Mouse (Mus musculus): ENCODE results near the gene Hist2h2aa1.

Hist2h2aa1 gene

GRCm38 (mm10) chr3:96257190-96257589 is 11.9 kb downstream of the Hist2h2aa1 start:
- ChIA-PET CTCF (no interaction called here), POLR2A (interaction anchor here in 3 of 4 experiments (0.7 to 12.7 kb wide), 15 partner anchors 8 to 691 kb away, joined by 3 to 151 read pairs (median 6); partner anchors contain the start of genes Hist2h2ac (in 2 of the 3), Hist2h2bb (in 2 of the 3), Hist2h2be (in 2 of the 3) and Hist2h3b (in 2 of the 3))

GRCm38 (mm10) chr3:96260220-96260619 is 14.9 kb downstream of the Hist2h2aa1 start:
- CTCF ChIA-PET: no interaction called here
- POLR2A ChIA-PET: interaction anchor here in 3 of 4 experiments (0.6 to 12.7 kb wide), 18 partner anchors 8 to 169 kb away, joined by 3 to 151 read pairs (median 6); partner anchors contain the start of genes Bola1 (in 2 of the 3), Hist2h2ab (in 2 of the 3), Hist2h2ac (in 2 of the 3) and Hist2h2bb (in 2 of the 3)

DNA sequence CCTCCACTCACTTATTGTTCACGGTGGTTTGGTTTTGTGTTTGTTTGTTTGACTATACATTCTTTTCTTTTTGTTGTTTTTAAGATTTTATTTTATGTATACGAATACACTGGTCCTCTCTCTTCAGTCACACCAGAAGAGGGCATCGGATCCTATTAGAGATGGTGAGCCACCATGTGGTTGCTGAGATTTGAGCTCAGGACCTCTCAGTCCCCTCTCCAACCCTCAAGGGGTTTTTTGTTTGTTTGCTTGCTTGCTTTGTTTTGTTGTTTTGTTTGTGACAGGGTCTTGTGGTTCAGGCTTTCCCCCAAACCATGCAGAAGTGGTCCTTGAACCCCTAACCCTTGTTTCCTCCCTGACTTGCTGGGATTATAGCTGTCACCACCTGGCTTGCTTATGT is 16.3 kb downstream of the Hist2h2aa1 start:
- CTCF ChIA-PET: interaction anchor here (0.5 to 2.9 kb wide), 12 partner anchors 13 to 296 kb away, joined by 3 to 28 read pairs (median 5); no protein-coding TSS in a partner anchor
- POLR2A ChIA-PET: interaction anchor here (0.5 to 3.9 kb wide), 116 partner anchors 7 to 1045 kb away, joined by 3 to 137 read pairs (median 5); partner anchors contain the start of genes Bola1 (in 4 of the 4), Hist2h2aa2 (in 4 of the 4), Hist2h2ab (in 4 of the 4) and Hist2h2ac (in 4 of the 4)

GRCm38 (mm10) chr3:96262216-96262875 is 17.0 kb downstream of the Hist2h2aa1 start:
- ChIA-PET CTCF (interaction anchor here (0.5 to 2.9 kb wide), 20 partner anchors 13 to 297 kb away, joined by 3 to 28 read pairs (median 4); partner anchors contain the start of genes Bola1 (in 1 of the 4) and Hist2h2ab (in 1 of the 4)), POLR2A (interaction anchor here (0.5 to 3.9 kb wide), 153 partner anchors 8 to 1176 kb away, joined by 3 to 137 read pairs (median 4); partner anchors contain the start of genes Bola1 (in 4 of the 4), Hist2h2aa2 (in 4 of the 4), Hist2h2ab (in 4 of the 4) and Hist2h2ac (in 4 of the 4))

DNA sequence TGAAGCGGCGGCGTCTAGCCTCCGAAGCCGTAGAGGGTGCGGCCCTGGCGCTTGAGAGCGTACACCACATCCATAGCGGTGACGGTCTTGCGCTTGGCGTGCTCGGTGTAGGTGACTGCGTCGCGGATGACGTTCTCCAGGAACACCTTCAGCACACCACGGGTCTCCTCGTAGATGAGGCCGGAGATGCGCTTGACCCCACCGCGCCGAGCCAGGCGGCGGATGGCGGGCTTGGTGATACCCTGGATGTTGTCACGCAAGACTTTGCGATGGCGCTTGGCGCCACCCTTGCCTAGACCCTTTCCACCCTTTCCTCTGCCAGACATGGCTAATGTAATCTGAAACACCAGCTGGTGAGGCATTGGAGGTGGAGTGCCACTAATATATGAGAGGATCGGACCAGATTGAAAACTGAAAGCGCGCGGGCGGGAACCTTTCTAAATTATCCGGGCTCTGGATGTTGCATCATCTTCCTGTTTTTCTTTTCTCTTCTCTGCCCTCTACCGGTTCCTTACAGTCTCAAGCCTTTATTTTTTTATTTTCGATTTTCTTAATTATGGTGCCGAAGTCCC is 17.8 kb downstream of the Hist2h2aa1 start, which contains the start of gene Hist2h4:
Hist2h4 (minus strand) TSS at position 333 of the 572 bp plus-strand sequence.
- CTCF ChIA-PET: interaction anchor here (0.6 to 2.9 kb wide), 14 partner anchors 15 to 240 kb away, joined by 3 to 28 read pairs (median 4); partner anchors contain the start of genes Bola1 (in 2 of the 4) and Hist2h2ab (in 2 of the 4)
- POLR2A ChIA-PET: interaction anchor here (0.6 to 3.9 kb wide), 112 partner anchors 9 to 1177 kb away, joined by 3 to 137 read pairs (median 4); partner anchors contain the start of genes Bola1 (in 4 of the 4), Hist2h2aa2 (in 4 of the 4), Hist2h2ab (in 4 of the 4) and Hist2h2ac (in 4 of the 4)

DNA sequence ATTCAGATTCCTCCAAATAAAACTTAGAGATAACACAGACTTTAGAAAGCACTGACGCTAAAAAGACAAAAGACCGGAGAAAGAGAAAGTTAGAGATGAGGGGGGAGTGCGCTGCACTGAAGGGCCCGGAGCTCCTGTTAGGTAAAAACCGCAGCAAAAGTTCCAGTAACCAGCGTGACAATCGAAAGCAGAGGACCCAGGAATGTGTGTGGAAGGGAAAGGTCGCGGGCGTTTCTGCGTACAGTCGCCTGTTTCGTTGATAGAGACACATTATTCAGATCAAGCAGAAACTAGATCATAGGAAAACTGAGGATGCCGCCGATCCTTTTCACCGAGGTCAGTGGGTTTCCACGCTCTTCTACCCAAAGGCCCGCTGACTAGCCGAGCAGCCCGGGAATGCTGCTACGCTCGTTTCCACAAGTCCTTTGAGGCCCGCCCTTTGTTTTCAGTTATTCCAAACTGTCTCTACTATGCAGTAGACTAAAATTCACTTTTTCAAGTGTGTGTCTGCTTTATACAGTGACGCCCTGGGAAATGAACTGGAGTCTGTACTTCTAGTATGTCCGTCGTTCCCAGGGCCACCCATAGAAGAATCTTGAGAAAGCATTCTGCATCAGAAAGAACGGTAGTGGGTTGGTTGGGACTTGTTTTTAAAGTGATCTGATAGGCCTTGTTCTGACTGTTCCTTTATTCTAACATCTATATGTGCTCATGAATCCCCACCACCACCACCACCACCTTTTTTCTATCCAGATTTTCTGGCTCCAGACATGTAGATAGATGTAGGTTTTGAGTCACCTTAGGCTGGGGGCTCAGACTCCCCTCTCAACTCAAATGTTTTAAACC is 18.5 kb downstream of the Hist2h2aa1 start:
- ChIA-PET CTCF (interaction anchor here (0.6 to 2.9 kb wide), 15 partner anchors 14 to 1672 kb away, joined by 3 to 28 read pairs (median 3); partner anchors contain the start of genes Bola1 (in 2 of the 4) and Hist2h2ab (in 2 of the 4)), POLR2A (interaction anchor here (0.6 to 3.9 kb wide), 96 partner anchors 9 to 612 kb away, joined by 3 to 137 read pairs (median 4); partner anchors contain the start of genes Bola1 (in 4 of the 4), Hist2h2aa2 (in 4 of the 4), Hist2h2ab (in 4 of the 4) and Hist2h2ac (in 4 of the 4))

GRCm38 (mm10) chr3:96264404-96264949 is 19.2 kb downstream of the Hist2h2aa1 start:
- CTCF ChIA-PET: interaction anchor here in 3 of 4 experiments (0.6 to 1.0 kb wide), 4 partner anchors 13 to 1673 kb away, joined by 3 read pairs; no protein-coding TSS in a partner anchor
- POLR2A ChIA-PET: interaction anchor here (0.9 to 3.9 kb wide), 26 partner anchors 10 to 276 kb away, joined by 3 to 137 read pairs (median 30); partner anchors contain the start of genes Bola1 (in 4 of the 4), Hist2h2ab (in 4 of the 4), Hist2h2aa1 (in 3 of the 4) and Hist2h2ac (in 3 of the 4)

DNA sequence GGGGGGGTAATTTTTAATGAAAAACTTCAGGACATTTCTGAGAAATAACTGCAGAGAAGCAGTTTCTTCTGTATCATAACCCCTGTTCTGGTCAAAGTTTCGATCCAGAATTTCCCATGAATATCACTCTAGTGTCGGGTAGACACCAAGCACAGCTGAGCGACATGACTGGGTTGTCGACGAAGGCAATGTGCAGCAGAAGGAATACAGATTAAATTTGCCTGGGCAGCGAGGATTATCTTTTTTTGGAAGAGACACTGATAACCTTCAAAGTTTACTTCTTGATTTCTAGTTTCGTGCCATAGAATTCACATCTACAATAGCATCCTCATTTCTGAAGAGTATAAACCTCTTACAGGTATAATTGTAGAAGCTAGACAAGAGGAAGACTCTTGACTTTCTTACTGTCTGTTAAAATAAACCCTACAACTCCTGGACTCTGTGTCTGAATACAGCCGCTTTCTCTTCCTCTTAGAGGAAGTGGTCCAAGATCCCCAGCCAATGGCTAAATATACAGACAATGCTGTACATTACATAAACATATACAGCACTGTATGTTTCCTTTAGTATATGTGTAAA is 20.9 kb downstream of the Hist2h2aa1 start:
- POLR2A ChIA-PET: interaction anchor here in 3 of 4 experiments (0.5 to 5.5 kb wide), 13 partner anchors 12 to 1481 kb away, joined by 3 to 151 read pairs (median 5); partner anchors contain the start of genes Hist2h2ac (in 1 of the 3) and Hist2h2be (in 1 of the 3)

DNA sequence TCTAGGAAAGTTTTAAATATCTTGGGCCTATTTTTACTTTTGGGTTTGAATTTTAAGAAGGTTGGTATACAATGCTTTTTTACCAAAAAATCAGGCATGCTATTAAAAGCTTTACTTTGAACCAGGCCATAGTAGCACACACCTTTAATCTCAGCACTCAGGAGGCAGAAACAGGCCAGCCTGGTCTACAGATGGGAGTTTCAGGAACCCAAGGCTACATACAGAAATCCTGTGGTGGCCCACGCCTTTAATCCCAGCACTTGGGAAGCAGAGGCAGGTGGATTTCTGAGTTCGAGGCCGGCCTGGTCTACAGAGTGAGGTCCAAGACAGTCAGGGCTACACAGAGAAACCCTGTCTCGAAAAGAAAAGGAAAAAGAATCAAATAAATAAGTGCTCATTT is 22.2 kb downstream of the Hist2h2aa1 start:
- POLR2A ChIA-PET: interaction anchor here (0.5 to 5.5 kb wide), 27 partner anchors 9 to 309 kb away, joined by 3 to 196 read pairs (median 22); partner anchors contain the start of genes Bola1 (in 4 of the 4), Hist2h2ab (in 4 of the 4), Hist2h2ac (in 3 of the 4) and Hist2h2be (in 3 of the 4)
- CTCF ChIA-PET: interaction anchor here in 3 of 4 experiments (1.0 to 3.3 kb wide), 4 partner anchors 10 to 201 kb away, joined by 3 to 55 read pairs (median 12); no protein-coding TSS in a partner anchor

More for the DNA sequence above, 20.9 kb downstream of the Hist2h2aa1 start:
- CTCF ChIA-PET: no interaction called here

DNA sequence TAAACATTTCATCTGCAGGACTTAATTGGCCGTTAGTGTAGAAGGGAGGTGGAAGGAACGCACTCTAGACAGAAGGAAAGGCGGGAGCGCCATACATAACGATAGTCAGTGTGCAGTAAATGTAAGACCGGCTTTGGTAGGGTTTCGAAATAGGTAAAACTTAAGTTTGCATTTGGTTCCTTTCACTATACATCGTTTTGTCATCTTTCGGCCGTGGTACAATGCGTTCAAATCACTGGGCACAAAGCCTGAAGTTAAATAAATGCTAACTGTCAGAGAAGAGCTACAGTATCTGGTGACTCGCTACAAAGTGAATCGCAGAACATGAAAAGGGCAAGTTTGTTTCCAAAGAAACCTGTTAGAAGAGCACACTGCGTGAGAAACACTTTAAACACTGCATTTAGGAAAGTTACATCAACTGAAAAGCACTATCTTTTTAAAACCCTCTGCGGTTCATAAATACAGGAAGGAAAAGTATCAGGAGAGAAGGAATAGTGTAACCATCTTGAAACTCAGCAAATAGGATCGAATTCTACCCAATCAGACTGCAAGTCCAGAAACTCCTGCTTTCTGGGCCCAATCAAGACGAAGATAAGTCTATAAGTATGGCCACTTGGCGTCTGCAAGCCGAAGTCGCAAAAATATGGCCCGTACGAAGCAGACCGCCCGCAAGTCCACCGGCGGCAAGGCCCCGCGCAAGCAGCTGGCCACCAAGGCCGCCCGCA is 22.9 kb downstream of the Hist2h2aa1 start, which contains the start of gene Hist2h3b:
Hist2h3b (plus strand) TSS at position 604 of the 725 bp plus-strand sequence.
- CTCF ChIA-PET: interaction anchor here in 3 of 4 experiments (1.0 to 3.3 kb wide), 4 partner anchors 10 to 202 kb away, joined by 3 to 55 read pairs (median 12); no protein-coding TSS in a partner anchor

DNA sequence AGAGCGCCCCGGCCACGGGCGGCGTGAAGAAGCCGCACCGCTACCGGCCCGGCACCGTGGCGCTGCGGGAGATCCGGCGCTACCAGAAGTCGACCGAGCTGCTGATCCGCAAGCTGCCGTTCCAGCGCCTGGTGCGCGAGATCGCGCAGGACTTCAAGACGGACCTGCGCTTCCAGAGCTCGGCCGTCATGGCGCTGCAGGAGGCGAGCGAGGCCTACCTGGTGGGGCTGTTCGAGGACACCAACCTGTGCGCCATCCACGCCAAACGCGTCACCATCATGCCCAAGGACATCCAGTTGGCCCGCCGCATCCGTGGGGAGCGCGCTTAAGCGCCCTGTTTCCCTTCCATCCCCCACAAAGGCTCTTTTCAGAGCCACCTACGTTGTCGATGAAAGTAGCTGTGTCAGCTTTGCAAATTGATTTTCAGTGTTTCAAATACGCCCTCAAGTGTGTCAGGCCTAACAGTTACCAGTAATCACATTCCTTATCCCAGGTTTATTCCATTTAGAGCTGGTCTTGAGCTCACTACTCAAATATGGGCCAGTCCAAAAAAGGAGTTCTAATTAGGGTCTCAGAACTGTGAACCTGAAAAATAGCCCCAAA is 23.6 kb downstream of the Hist2h2aa1 start:
- POLR2A ChIA-PET: interaction anchor here (0.6 to 5.5 kb wide), 191 partner anchors 9 to 1253 kb away, joined by 3 to 196 read pairs (median 5); partner anchors contain the start of genes Bola1 (in 4 of the 4), Hist2h2ab (in 4 of the 4), Hist2h2ac (in 4 of the 4) and Hist2h2be (in 4 of the 4)
- CTCF ChIA-PET: interaction anchor here (0.5 to 3.3 kb wide), 9 partner anchors 9 to 203 kb away, joined by 3 to 55 read pairs (median 6); partner anchors contain the start of genes Bola1 (in 1 of the 4) and Hist2h2ab (in 1 of the 4)

More for the DNA sequence above, 22.9 kb downstream of the Hist2h2aa1 start, which contains the start of gene Hist2h3b:
- POLR2A ChIA-PET: interaction anchor here (0.5 to 5.5 kb wide), 76 partner anchors 9 to 333 kb away, joined by 3 to 196 read pairs (median 8); partner anchors contain the start of genes Bola1 (in 4 of the 4), Hist2h2ab (in 4 of the 4), Hist2h2aa1 (in 3 of the 4) and Hist2h2ac (in 3 of the 4)

DNA sequence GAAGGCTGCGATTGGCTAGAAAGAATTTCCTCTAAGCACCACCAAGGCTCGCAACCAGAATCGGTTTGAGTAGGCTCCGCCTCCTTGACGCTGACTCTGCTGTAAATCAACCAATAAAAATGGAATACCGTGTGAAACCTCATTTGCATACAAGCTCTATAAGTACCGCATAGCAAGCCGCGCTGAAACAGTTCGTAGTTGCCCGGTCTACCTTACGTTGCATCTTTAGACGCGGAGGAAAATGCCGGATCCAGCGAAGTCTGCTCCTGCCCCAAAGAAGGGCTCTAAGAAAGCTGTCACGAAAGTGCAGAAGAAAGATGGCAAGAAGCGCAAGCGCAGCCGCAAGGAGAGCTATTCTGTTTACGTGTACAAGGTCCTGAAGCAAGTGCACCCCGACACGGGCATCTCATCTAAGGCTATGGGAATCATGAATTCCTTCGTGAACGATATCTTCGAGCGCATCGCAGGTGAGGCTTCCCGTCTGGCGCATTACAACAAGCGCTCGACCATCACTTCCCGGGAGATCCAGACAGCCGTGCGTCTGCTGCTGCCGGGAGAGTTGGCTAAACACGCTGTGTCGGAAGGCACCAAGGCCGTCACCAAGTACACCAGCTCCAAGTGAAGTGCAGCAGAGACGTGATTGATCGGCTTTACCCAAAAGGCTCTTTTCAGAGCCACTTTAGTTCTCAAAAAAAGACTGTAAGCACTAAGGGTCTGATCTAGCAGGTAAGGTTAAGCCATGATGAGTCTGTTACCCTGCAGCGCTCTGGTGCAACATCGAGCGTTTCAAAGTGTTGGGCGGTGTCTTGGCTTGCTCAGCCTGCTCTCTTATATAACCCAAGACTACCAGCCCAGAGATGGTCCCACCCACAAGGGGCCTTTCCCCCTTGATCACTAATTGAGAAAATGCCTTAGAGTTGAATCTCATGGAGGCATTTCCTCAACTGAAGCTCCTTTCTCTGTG is 24.5 kb downstream of the Hist2h2aa1 start, which contains the start of gene Hist2h2bb:
Hist2h2bb (plus strand) TSS at position 242 of the 964 bp plus-strand sequence.
- ChIA-PET CTCF (interaction anchor here (0.5 to 3.3 kb wide), 10 partner anchors 8 to 310 kb away, joined by 3 to 55 read pairs (median 6); partner anchors contain the start of genes Bola1 (in 1 of the 4) and Hist2h2ab (in 1 of the 4)), POLR2A (interaction anchor here (0.5 to 5.5 kb wide), 209 partner anchors 8 to 1254 kb away, joined by 3 to 196 read pairs (median 4); partner anchors contain the start of genes Bola1 (in 4 of the 4), Hist2h2ab (in 4 of the 4), Hist2h2ac (in 4 of the 4) and Hist2h2be (in 4 of the 4))

Data from embryonic stem cell, embryonic (primary cell).